Mouse (Mus musculus): ENCODE results near the gene Wdr64.
A peak's percentile ranks its signal among the peaks of the same experiment; 100 is the strongest.

The Wdr64 gene

GRCm38 (mm10) chr1:175754576-175755364 is 56.4 kb downstream of the Wdr64 start:
- DNase-seq = no peak

- peak; percentile 65 for DNase-seq
Measured at GRCm38 (mm10) chr1:175794668-175795067, 96.3 kb downstream of the Wdr64 start.

- no peak for DNase-seq
Measured at GRCm38 (mm10) chr1:175808356-175808755, 110.0 kb downstream of the Wdr64 start.

- no peak for DNase-seq
Measured at GRCm38 (mm10) chr1:175811625-175812024, 113.2 kb downstream of the Wdr64 start.

- DNase-seq = no peak
Measured at GRCm38 (mm10) chr1:175823815-175824438, 125.5 kb downstream of the Wdr64 start.

DNA sequence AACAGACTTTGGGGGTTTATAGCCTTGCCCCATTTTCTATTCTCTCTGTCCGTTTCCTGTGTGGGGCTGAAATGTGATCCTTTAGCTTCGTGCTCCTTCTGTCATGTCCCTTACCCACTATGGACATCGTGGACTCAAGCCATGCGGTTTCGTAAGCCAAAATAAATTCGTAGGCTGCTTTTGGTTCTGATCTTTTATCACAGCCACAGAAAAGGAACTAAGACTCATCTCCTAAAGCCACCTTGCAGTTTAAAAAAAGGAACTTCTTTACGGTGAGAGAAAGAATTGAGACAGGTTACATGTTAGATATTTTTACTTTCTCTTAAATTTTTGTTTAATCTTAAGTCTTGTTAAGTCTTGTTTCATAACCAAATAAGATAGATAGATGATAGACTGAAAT is 130.1 kb downstream of the Wdr64 start:
- DNase-seq = no peak

- DNase-seq = no peak
Measured at GRCm38 (mm10) chr1:175829220-175829619, 130.8 kb downstream of the Wdr64 start.

GRCm38 (mm10) chr1:175855515-175855914 is 157.1 kb downstream of the Wdr64 start:
- no peak for DNase-seq

Measured in kidney, adult 9 months (tissue).